ENCODE assay signal across 8 mouse cellular contexts in genomic region chr19:47049840-47050239, GRCm38 (mm10). TPM values are rescaled to one million over a fixed set of nuclear protein-coding genes. Genes with fewer than 3 reads are reported as not detected.
A peak's percentile ranks its signal among the peaks of the same experiment; 100 is the strongest.
DNase-seq lines count a peak whose midpoint lies in the region; ATAC-seq and TF ChIP-seq lines count a peak whose summit lies in the region.

No protein-coding gene starts in this region.

- 0 out of 2 replicates have a peak, but pooled peaks cover 4% of the 10 kb centered on the region for H3K4me1 ChIP-seq in lung, postnatal 0 days (ENCODE audit: insufficient read depth, low read depth, low read length)
- H3K4me1 ChIP-seq in embryonic facial prominence, embryonic 15.5 days, result peaks cover 12% of the 10 kb centered on the region
- peaks cover 4% of the 10 kb centered on the region for H3K4me1 ChIP-seq in intestine, embryonic 14.5 days (replicated peaks; ENCODE audit: control insufficient read depth, insufficient read depth, low read length)
- H3K4me1 ChIP-seq in neural tube, embryonic 14.5 days (ENCODE audit: control insufficient read depth, insufficient read depth, low read length), result peaks cover 12% of the 10 kb centered on the region

- DNase-seq in lung, postnatal 0 days (ENCODE audit: low spot score), result no peak
- DNase-seq in lung, postnatal 25 days (ENCODE audit: low spot score), result no peak
- no peak for DNase-seq in intestine, embryonic 14.5 days (ENCODE audit: low spot score)
- no peak for DNase-seq in left cerebral cortex, postnatal 25 days (ENCODE audit: low spot score in 2 of 2)
- no peak for DNase-seq in ovary, postnatal 36 days (ENCODE audit: low spot score)
- no peak for DNase-seq in lung, postnatal 36 days

- peak overlapping the region; percentile 99 for H3K4me2 ChIP-seq in lung, postnatal 0 days (replicated peaks; ENCODE audit: low read depth, low read length)
- H3K4me2 ChIP-seq in embryonic facial prominence, embryonic 15.5 days (replicated peaks), result peak overlapping the region; percentile 62
- H3K4me2 ChIP-seq in intestine, embryonic 14.5 days (ENCODE audit: low read length), result peak overlapping the region; percentile 77
- H3K4me2 ChIP-seq in neural tube, embryonic 14.5 days (ENCODE audit: low read depth, low read length), result peak overlapping the region; percentile 61

- no peak for ATAC-seq in lung, postnatal 0 days
- no peak for ATAC-seq in embryonic facial prominence, embryonic 15.5 days (ENCODE audit: insufficient number of reproducible peaks, low FRiP score, low TSS enrichment, low read depth)
- ATAC-seq in intestine, embryonic 14.5 days (replicated peaks; ENCODE audit: low FRiP score, low TSS enrichment, low read depth), result no peak; the same call in 1 of the 2 replicates
- peak; percentile 58; the same call in 1 of the 2 replicates for ATAC-seq in neural tube, embryonic 14.5 days (ENCODE audit: low read depth)

- no peaks in the 10 kb centered on the region for H3K9me3 ChIP-seq in lung, postnatal 0 days (ENCODE audit: low read length)
- H3K9me3 ChIP-seq in embryonic facial prominence, embryonic 15.5 days (replicated peaks), result no peaks in the 10 kb centered on the region
- no peaks in the 10 kb centered on the region for H3K9me3 ChIP-seq in intestine, embryonic 14.5 days (ENCODE audit: control insufficient read depth, low read length)
- H3K9me3 ChIP-seq in neural tube, embryonic 14.5 days (ENCODE audit: control insufficient read depth, low read length), result no peaks in the 10 kb centered on the region

- H3K4me3 ChIP-seq in lung, postnatal 0 days (ENCODE audit: low read depth, low read length), result peak overlapping the region; percentile 83
- H3K4me3 ChIP-seq in embryonic facial prominence, embryonic 15.5 days (replicated peaks), result peak overlapping the region; percentile 82
- H3K4me3 ChIP-seq in intestine, embryonic 14.5 days (ENCODE audit: low read depth, low read length), result peak overlapping the region; percentile 89
- H3K4me3 ChIP-seq in neural tube, embryonic 14.5 days (ENCODE audit: low read depth, low read length), result peak overlapping the region; percentile 96

- intact Hi-C loops in left cerebral cortex, postnatal 25 days (cut with DNase I), result loop anchor here (1.0 kb wide), 1 partner anchor 35 kb away; the partner anchor contains the start of gene Nt5c2

- peak overlapping the region; percentile 82; the same call in 1 of the 2 replicates for H3K27ac ChIP-seq in lung, postnatal 0 days (ENCODE audit: low read length)
- H3K27ac ChIP-seq in embryonic facial prominence, embryonic 15.5 days (replicated peaks), result no peak overlapping the region
- H3K27ac ChIP-seq in intestine, embryonic 14.5 days (ENCODE audit: low read depth), result no peak overlapping the region
- H3K27ac ChIP-seq in neural tube, embryonic 14.5 days (ENCODE audit: low read depth, low read length), result peak overlapping the region; percentile 92

- H3K9ac ChIP-seq in lung, postnatal 0 days (replicated peaks; ENCODE audit: low read depth), result peak overlapping the region; percentile 55
- peak overlapping the region; percentile 89 for H3K9ac ChIP-seq in embryonic facial prominence, embryonic 15.5 days
- peak overlapping the region; percentile 77 for H3K9ac ChIP-seq in intestine, embryonic 14.5 days (ENCODE audit: low read length)
- peak overlapping the region; percentile 90 for H3K9ac ChIP-seq in neural tube, embryonic 14.5 days (replicated peaks; ENCODE audit: low read depth, low read length)

- no peaks in the 10 kb centered on the region for H3K27me3 ChIP-seq in lung, postnatal 0 days (replicated peaks; ENCODE audit: insufficient read depth, low read length)
- no peaks in the 10 kb centered on the region for H3K27me3 ChIP-seq in embryonic facial prominence, embryonic 15.5 days
- no peaks in the 10 kb centered on the region for H3K27me3 ChIP-seq in intestine, embryonic 14.5 days (replicated peaks; ENCODE audit: control insufficient read depth, insufficient read depth, low read length)
- H3K27me3 ChIP-seq in neural tube, embryonic 14.5 days (ENCODE audit: control insufficient read depth, insufficient read depth, low read length), result no peaks in the 10 kb centered on the region

- TF ChIP-seq EP300 in lung, postnatal 0 days (IDR thresholded peaks at IDR 0.05), result no peak

- 4% methylated on average over 7 of the region's 7 CpGs for WGBS in lung, postnatal 0 days
- 7% methylated on average over 7 of the region's 7 CpGs for WGBS in embryonic facial prominence, embryonic 15.5 days
- 6% methylated on average over 7 of the region's 7 CpGs for WGBS in intestine, embryonic 14.5 days
- WGBS in neural tube, embryonic 14.5 days, result 7% methylated on average over 7 of the region's 7 CpGs

- no peaks in the 10 kb centered on the region for H3K36me3 ChIP-seq in lung, postnatal 0 days (ENCODE audit: insufficient read depth, low read length)
- H3K36me3 ChIP-seq in embryonic facial prominence, embryonic 15.5 days, result peaks cover 17% of the 10 kb centered on the region; the same call in 1 of the 2 replicates
- peaks cover 20% of the 10 kb centered on the region; the same call in 1 of the 2 replicates for H3K36me3 ChIP-seq in intestine, embryonic 14.5 days (ENCODE audit: control insufficient read depth, insufficient read depth, low read length)
- H3K36me3 ChIP-seq in neural tube, embryonic 14.5 days (ENCODE audit: control insufficient read depth, insufficient read depth, low read length), result no peaks in the 10 kb centered on the region; the same call in 1 of the 2 replicates

- TF ChIP-seq CTCF in lung, postnatal 0 days (IDR thresholded peaks at IDR 0.05), result no peak

RNA-seq across cellular contexts. Expression of gene Pcgf6, which starts 0.9 kb away (rescaled TPM):
- polyA plus RNA-seq in lung, postnatal 0 days (2015; fragmentation: Nextera tagmentation; extraction: Ambion mirVana), result 6.8 and 7.5 TPM in 2 replicates
- polyA plus RNA-seq in embryonic facial prominence, embryonic 15.5 days (2015; fragmentation: Nextera tagmentation; extraction: Ambion mirVana), result 17.4 and 17.8 TPM in 2 replicates
- polyA plus RNA-seq in intestine, embryonic 14.5 days (2014; fragmentation: Nextera tagmentation; extraction: Ambion mirVana), result 31.1 and 33.4 TPM in 2 replicates
- polyA plus RNA-seq in neural tube, embryonic 14.5 days (2014; fragmentation: Nextera tagmentation; extraction: Ambion mirVana), result 45.0 and 46.9 TPM in 2 replicates
- 10 to 100 TPM; 16.2 to 17.8 TPM for total RNA-seq in left cerebral cortex, postnatal 25 days (2021)

RNA-seq across cellular contexts. Expression of gene Taf5, which starts 17.7 kb away (rescaled TPM):
- polyA plus RNA-seq in lung, postnatal 0 days (2015; fragmentation: Nextera tagmentation; extraction: Ambion mirVana), result 2.1 and 2.3 TPM in 2 replicates
- polyA plus RNA-seq in embryonic facial prominence, embryonic 15.5 days (2015; fragmentation: Nextera tagmentation; extraction: Ambion mirVana), result 4.8 TPM in 2 replicates
- 8.3 and 8.8 TPM in 2 replicates for polyA plus RNA-seq in intestine, embryonic 14.5 days (2014; fragmentation: Nextera tagmentation; extraction: Ambion mirVana)
- polyA plus RNA-seq in neural tube, embryonic 14.5 days (2014; fragmentation: Nextera tagmentation; extraction: Ambion mirVana), result 7.7 and 9.8 TPM in 2 replicates
- 1 to 10 TPM; 6.6 to 6.7 TPM for total RNA-seq in left cerebral cortex, postnatal 25 days (2021)

RNA-seq across cellular contexts. Expression of gene Nt5c2, which starts 34.9 kb away (rescaled TPM):
- 45.3 and 45.5 TPM in 2 replicates for polyA plus RNA-seq in lung, postnatal 0 days (2015; fragmentation: Nextera tagmentation; extraction: Ambion mirVana)
- 64.9 and 73.4 TPM in 2 replicates for polyA plus RNA-seq in embryonic facial prominence, embryonic 15.5 days (2015; fragmentation: Nextera tagmentation; extraction: Ambion mirVana)
- 55.1 and 64.1 TPM in 2 replicates for polyA plus RNA-seq in intestine, embryonic 14.5 days (2014; fragmentation: Nextera tagmentation; extraction: Ambion mirVana)
- 72.0 and 80.3 TPM in 2 replicates for polyA plus RNA-seq in neural tube, embryonic 14.5 days (2014; fragmentation: Nextera tagmentation; extraction: Ambion mirVana)
- total RNA-seq in left cerebral cortex, postnatal 25 days (2021), result 10 to 100 TPM; 73.0 to 74.4 TPM

RNA-seq across cellular contexts. Expression of gene Ina, which starts 35.3 kb away (rescaled TPM):
- polyA plus RNA-seq in lung, postnatal 0 days (2015; fragmentation: Nextera tagmentation; extraction: Ambion mirVana), result 0.04 and 0.08 TPM in 2 replicates
- polyA plus RNA-seq in embryonic facial prominence, embryonic 15.5 days (2015; fragmentation: Nextera tagmentation; extraction: Ambion mirVana), result 5.9 and 7.6 TPM in 2 replicates
- polyA plus RNA-seq in intestine, embryonic 14.5 days (2014; fragmentation: Nextera tagmentation; extraction: Ambion mirVana), result 18.3 and 19.2 TPM in 2 replicates
- polyA plus RNA-seq in neural tube, embryonic 14.5 days (2014; fragmentation: Nextera tagmentation; extraction: Ambion mirVana), result 535 and 653 TPM in 2 replicates
- 100 to 1,000 TPM; 208 to 211 TPM for total RNA-seq in left cerebral cortex, postnatal 25 days (2021)

RNA-seq across cellular contexts. Expression of gene Usmg5, which starts 40.6 kb away (rescaled TPM):
- polyA plus RNA-seq in lung, postnatal 0 days (2015; fragmentation: Nextera tagmentation; extraction: Ambion mirVana), result 1,028 and 1,084 TPM in 2 replicates
- 1,091 and 1,212 TPM in 2 replicates for polyA plus RNA-seq in embryonic facial prominence, embryonic 15.5 days (2015; fragmentation: Nextera tagmentation; extraction: Ambion mirVana)
- 1,243 and 1,445 TPM in 2 replicates for polyA plus RNA-seq in intestine, embryonic 14.5 days (2014; fragmentation: Nextera tagmentation; extraction: Ambion mirVana)
- polyA plus RNA-seq in neural tube, embryonic 14.5 days (2014; fragmentation: Nextera tagmentation; extraction: Ambion mirVana), result 1,318 and 1,638 TPM in 2 replicates
- 100 to 1,000 TPM; 749 to 817 TPM for total RNA-seq in left cerebral cortex, postnatal 25 days (2021)

Comparison
In these comparisons a context has a peak if more than half of its experiments do, and no peak if none do; other contexts are left out.
1. H3K27ac ChIP-seq: peak in lung, postnatal 0 days (single experiment) and neural tube, embryonic 14.5 days (single experiment); none in embryonic facial prominence, embryonic 15.5 days (single experiment) and intestine, embryonic 14.5 days (single experiment).
2. Peak in every context shown above with its lines, with median percentiles within 50 percentile points of each other: H3K4me2 ChIP-seq, H3K4me3 ChIP-seq and H3K9ac ChIP-seq.